Mouse (Mus musculus) spleen, adult 2 months (tissue): ENCODE data around the gene Col6a2.

ENCODE experiments used
- CTCF ChIP-seq: fragments of 200-500 bp; IDR thresholded peaks from 2 replicates; pipeline ENCODE4 v1.5.1; 2011; ENCODE audit warnings: mild to moderate bottlenecking, inconsistent platforms; ENCODE audit not compliant: insufficient read depth, insufficient read length, insufficient replicate concordance; ENCODE audit errors: extremely low read depth
- POLR2A ChIP-seq: fragments of 200-500 bp; IDR thresholded peaks from 2 replicates; pipeline ENCODE4 v1.6.1; 2011; ENCODE audit warnings: low read depth, low read length, inconsistent platforms

- no peak for TF ChIP-seq CTCF
- TF ChIP-seq POLR2A, result no peak
Observed at GRCm38 (mm10) chr10:76569996-76570685, 53.3 kb downstream of the Col6a2 start.
